Mouse (Mus musculus) kidney, postnatal 25 days (tissue): ENCODE measurements around the gene Pde7b.

ENCODE experiments used
- DNase-seq, 2 experiments: peaks; one replicate each; pipeline ENCODE4 v3.0.0; 2021; ENCODE audit warnings: mixed read lengths in 2 of 2

The Pde7b gene

DNA sequence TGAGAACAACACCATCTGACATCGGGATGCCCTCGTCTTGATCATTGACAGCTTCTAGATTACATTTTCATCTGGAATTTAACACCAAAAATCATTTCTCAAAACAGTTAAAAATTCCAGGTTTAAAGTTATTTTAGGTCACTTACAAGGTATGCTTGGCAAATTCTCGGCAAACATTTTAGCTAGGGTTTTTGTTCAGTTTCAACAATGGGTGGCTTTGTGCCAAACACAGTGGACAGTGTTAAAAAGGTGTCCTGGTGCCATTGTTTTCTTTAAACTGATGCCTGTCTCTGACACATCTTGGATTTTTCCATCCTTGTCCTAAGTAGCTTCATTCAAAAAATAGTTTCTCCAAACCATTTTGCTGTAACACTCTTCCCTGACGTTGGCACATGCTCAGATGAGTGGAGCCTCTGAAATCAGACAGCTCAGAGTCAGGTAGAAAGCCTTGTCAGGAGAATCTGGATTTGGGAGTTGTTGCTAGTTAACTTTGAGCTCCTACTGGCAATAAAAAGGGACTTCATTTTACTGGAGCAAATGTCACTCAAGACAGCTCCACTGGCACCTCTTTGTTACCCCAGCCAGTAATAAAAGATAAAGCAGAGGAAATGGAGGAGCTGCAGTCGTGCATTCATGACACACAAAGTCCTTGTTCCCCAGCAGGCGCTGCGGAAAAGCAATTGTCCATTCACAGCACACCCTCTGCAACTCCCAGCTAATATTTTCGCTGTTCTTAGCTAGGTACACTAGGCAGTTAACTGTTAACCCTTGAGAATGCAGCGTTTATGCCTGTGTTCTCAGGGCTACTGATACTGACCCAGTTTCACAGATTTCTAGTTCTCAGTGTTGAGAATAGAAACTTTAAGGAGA lies 2.0 kb downstream of the Pde7b start:
- DNase-seq = peak in 1 of 2 experiments; percentile 56

DNA sequence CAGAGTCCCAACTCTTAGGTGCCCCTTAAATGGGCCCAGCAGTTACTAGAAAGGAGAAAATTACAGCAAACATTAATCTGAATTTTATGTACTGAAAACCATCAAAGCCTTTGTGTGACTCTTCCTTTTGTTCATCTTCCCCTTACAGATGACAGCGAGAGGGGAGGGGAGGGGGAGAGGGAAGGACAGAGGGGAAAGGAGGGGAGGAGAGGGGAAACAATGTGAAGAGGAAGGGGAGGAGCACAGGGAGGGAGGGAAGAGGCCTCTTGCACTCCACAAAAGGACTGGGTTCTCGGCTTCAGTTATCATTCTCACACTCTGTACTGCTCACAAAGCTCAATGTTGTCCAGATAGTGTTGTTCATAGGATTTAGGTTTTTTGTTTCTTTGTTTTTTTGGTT lies 5.7 kb downstream of the Pde7b start:
- DNase-seq = no peak

DNA sequence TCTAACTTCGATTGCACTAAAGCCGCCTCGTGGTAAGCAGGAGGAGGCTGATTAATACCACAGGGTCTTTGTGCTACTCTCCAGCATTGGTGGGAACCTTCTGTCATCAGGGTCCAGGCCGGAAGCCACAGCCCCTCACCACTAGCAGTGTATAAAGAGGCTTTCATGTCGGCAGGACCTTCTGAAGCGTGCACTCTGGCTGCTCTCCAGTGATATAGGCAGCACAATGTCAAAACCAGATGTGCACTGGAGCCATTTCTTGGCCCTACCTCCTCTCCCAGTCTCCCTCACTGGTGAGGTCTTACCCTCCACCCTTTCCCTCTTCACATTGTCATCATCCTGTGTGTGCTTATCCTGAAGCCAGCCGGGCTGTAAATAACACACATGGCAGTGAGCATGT lies 24.2 kb downstream of the Pde7b start:
- DNase-seq = no peak

DNA sequence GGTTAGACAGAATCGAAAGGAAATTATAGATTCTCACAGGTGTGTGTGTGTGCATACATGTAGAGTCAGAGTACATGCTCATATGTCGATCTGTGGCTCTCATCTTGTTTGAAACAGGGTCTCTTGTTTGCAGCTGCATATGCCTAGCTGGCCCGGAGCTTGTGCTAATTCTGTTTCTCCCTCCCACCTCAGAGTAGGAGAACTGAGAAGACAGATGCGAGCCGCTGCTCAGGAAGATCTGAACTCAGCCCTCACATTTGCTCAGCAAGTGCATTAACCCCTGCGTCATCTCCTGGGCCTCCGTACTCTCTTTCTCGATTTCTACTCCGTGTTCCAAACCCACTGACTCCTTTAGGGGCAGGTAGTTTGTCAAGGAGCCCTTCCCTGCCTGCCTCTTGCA lies 25.0 kb downstream of the Pde7b start:
- no peak for DNase-seq

DNA sequence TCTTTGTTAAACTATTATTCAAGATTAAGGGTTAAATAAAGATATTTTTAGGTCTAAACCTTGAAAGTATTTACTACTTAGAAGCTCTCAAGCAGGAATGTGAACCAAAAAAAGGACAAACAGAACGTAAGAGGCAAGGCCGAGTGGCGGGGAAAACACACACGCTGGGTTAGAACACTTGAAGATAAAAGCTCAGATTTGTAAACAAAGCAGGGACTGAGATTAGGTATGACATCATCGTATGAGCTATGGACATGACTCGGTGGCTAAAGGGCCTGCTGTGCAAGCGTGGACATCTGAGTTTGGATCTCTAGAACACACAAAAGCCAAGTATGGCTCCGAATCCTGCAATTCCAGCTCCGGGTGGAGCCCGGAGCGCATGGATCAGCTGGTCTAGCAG lies 29.2 kb downstream of the Pde7b start:
- DNase-seq = no peak

DNA sequence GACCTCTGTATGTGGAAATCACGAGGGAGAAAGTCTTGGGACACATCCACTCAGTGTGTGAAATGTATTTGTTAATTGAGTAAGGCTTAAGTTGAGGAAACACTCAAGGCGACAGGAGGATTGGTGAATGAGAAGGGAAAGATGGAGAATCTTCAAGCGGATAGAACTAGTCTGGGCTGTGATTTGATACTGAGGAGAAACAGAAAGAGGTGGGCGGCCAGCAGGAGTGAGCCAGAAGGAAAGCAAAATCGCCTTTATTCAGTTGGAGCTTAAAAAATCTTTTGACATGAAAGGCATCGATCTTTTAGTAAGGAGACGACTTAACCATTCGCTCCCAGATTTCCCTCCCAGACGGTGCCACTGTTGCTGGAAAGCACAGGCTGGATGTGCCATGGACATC lies 34.9 kb downstream of the Pde7b start:
- no peak for DNase-seq

DNA sequence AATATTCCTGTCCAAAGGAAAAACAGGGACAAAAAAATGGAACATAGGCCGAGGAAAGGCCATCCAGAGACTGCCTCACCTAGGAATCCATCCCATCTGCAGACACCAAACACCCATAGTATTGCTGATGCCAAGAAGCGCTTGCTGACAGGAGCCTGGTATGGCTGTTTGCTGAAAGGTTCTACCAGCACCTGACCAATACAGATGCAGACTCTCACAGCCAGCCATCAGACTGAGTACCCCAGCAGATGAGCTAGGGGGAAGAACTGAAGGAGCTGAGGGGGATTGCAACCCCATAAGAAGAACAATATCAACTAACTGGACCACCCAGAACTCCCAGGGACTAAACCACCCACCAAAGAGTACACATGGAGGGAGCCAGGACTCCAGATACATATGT lies 40.7 kb downstream of the Pde7b start:
- DNase-seq = no peak

DNA sequence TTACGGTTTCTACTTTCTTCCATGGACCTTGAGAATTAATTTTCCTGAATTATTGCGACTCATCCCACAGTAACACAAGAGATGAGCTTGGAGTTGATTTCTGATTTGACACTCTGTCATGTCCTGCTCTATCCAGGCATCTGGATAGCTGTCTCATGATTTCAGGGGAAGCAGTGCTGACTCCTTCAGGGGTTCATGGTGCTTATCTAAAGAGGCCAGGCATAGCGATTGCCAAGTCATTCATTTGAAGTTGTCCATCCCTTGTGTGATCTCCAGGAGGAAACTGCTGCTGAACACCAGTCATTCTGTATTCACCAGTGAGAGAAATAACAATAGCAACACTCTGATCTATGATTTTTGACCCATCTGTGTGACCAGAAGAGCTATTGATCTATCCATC lies 43.9 kb downstream of the Pde7b start:
- DNase-seq = no peak

DNA sequence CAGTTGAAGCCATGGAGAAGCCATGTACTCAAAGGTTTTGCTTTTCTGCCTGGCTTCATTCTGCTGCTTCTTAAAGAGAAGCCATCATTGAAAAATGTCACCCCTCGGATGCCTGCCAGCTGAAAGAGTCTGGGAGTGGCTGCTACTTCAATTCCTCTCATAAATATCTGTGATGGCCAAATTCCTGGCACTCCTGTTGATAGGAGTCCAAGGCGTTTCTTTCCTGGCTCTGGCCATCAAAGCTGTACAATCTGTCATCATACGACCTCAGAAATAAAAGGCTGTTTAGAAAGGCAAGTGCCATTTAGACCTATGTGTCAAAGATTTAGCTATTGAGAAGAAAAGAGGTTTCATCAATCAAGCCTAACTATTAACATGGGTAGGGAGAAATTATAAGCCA lies 49.6 kb downstream of the Pde7b start:
- DNase-seq = peak; percentile 52 to 59

DNA sequence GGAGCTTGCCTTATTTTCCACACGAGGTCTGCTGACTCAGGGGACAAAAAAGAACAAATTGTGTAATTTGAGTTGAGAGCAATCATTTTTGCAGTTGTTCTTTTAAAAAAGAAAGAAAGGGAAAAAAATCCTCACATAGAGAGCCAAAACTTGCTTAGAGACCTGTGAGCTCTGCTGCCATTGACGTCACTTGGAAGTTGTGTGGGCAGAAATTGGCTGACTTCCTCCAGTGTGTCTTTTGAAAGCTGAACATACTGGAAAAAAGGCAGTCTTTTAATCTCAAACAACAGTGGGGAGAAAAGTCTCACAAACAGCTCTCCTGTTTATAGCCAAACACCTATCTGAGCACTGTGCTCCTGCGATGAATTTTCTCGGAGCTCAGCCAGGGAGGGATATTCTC lies 51.1 kb downstream of the Pde7b start:
- peak in 1 of 2 experiments; percentile 40 for DNase-seq

DNA sequence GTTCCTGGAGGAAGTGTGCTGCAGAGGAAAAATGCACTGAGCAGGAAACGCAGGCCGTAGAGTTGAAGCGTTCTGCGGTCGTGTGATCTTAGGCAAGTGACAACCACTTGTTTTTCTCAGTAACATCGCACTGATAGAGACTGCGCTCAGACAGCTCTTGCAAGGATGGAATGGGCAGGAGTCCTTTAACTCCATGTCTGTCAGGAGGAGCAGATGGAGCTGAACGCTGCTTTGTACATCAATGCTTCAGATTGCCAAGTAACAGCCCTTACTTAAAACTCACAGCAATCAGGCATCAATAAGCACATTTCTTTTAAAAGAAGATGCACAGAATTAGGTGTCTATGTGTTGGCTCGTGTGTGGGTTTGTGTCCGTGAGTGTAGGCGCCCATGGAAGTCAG lies 52.3 kb downstream of the Pde7b start:
- DNase-seq = no peak

DNA sequence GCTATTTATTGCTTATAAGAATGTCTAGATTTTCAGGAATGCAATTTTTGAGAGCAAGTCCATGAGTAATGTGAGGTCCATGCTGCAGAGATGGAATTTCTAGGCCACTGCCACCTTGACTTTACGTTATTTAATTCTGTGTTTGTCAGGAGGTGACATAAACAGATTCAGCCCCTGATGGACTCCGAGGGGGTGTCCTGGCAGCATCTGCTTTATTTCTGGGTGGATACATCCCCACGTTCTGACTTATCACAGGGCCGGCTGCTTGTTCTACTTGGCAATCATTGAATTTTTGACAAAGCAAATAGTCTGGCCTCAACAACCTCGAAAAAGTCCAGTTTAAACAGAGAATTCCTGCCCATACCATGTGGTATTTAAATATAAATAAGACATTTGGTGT lies 53.3 kb downstream of the Pde7b start:
- DNase-seq = no peak

DNA sequence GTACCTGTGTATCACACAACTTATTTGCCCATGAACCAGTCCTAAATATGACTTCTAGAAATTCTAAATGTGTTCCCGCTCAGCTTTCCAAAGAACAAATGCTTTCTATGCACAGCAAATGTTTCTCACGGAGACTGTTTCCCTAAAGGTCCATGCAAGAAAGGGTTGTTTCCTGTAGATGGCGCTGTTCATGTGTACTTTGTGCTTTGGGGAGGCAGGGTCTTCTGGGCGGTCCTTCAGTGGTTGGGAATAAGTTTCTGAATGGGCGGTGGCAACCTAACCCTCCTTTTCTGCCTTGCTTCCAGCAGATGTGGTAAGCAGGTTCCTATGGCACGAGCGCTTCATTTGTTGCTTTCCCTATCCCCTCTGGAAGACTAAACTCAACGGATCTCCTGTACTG lies 54.3 kb downstream of the Pde7b start:
- DNase-seq = no peak

DNA sequence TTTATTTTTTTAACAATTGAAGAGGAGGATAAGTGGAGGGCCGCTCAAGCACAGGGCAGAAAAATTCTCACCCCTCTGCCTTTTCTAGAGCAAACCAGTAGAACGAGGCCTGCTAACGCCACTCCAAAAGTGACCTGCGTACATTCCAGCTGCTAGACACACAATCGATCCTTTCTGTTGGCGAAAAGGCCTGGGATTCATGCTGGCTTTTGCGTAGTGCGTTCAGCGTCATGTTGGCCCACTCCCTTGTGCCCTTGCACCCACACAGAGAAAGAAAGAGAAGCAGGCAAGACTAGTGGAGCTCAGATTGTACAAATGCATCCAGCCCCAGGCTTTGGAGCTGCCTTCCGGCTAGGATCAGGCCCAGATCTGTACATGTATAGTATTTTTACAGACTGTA lies 55.4 kb downstream of the Pde7b start:
- no peak for DNase-seq

DNA sequence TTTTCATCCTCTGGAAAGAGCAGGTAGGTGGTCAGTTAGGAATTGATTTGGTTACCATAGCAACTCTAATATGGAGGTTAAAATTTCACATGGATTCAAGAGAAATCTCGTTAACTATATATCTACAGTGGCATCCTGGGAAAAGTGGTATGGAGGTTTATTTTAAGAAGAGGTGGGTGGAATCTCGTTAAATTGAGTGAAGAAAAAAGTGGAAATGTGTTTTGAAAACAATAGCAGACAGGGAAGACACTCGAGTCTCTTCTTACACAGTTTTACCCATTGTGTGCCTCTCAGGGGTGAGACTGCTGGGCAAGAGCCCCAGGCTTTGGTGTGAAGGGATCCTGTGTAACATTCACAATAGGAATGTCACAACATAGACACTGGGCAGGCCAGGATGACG lies 56.3 kb downstream of the Pde7b start:
- DNase-seq = no peak

DNA sequence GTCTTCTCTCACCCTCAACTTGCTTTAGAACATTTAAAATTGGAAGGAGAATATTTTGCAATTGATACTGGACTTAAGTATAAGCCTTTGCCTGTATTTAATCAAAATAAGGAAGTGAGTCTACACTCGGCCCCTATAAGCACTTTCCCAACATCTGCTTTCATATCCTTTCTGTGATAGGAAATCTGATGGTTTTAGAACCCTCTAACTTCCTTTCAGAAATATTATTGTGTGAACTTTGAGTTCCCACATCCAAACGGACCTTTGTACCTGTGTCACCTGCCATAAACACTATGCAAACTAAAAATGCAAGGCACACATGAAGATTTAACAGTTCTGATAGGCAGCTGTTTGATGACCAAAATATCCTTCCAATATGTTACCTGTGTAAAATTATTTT lies 58.2 kb downstream of the Pde7b start:
- DNase-seq = no peak

DNA sequence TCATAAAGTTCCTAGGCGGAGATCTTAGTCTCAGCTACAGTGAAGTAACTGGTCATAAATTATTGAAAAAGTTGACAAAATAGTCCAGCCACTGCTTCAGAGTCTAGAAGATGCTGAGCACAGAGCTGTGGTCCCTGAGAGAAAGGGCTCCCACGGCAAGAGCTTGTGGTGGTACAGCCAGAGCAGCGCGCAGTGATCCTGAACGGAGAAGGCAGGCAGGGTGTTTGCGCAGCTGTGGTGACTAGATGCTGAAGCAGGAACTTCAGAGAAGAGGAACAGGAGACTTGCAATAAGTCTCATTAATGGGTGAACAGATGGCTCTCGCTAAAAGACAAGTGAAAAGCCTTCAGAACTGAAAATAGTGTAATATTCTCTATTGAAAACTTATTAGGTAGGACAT lies 61.9 kb downstream of the Pde7b start:
- DNase-seq = peak; percentile 44 to 62

DNA sequence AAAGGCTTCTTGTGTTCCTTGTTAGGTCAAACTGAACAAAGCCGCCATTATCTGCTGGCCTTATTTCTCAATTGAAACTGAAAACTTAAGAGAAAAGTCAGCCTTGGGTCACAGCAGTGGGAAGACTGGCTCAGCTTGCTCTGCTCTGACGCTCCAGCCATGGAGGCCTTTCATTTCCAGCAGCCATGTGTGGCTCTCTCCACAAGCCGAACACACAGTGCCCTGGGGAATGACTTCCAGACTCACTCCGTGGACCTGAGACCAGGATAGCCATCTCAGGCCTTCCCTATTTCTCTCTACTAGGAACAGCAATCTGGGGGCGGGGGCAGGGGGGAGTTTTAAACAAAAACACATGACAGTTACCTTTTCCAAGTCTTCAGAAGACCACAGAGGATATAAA lies 63.2 kb downstream of the Pde7b start:
- DNase-seq = no peak

DNA sequence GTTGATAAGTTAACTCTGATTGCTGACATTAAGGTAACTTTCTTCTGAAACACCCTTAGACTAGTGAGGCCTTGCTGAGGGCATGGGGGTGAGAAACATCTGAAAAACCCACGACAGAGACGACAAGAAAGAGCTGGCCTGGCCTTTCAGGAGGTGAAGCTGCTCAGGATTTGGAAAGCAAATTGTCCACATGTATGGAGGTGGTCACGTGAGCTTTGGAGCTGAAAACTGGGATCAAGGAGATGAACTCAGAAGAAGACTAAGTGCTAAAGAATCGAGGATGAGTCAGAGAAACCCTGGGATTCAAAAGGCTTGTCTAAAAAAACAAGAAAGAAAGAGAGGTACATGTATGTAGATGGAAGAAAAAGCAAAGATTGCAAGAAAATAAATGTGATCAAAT lies 65.2 kb downstream of the Pde7b start:
- no peak for DNase-seq

DNA sequence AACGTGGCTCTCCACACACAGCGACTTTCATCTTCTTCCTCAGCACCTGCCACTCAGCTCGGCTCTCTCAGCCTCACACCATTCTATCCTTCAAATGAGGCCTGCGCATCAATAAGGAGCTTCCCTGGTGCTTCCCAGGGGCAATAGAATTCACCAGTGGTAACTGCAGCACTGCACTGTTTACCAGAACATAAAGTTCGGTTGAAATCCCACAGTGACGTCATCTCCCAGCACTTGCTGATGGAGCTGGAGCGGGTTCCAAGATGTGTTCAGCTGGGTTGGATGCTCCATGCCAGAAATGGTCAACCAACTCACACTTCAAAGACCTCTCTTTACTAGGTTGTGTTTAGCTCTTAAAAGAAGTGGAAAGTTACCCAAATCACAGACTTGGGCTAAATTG lies 65.6 kb downstream of the Pde7b start:
- no peak for DNase-seq

DNA sequence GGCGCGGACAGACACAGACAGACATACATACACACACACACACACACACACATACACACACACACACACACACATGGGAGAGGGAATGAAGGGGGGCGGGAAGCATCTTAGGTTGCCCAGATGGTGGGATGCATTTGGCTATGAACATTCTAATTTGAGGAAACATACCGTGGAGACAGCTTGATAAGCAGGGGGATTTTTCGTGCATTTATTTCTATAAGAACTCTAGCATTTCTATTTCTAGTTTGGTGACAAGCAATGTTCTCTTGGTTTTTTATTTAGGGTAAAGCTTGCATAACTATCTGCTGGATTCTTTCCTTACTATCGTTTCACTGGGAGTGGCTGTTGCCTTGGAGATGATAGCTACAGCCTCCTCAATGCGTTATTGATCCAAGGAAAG lies 66.2 kb downstream of the Pde7b start:
- no peak for DNase-seq

DNA sequence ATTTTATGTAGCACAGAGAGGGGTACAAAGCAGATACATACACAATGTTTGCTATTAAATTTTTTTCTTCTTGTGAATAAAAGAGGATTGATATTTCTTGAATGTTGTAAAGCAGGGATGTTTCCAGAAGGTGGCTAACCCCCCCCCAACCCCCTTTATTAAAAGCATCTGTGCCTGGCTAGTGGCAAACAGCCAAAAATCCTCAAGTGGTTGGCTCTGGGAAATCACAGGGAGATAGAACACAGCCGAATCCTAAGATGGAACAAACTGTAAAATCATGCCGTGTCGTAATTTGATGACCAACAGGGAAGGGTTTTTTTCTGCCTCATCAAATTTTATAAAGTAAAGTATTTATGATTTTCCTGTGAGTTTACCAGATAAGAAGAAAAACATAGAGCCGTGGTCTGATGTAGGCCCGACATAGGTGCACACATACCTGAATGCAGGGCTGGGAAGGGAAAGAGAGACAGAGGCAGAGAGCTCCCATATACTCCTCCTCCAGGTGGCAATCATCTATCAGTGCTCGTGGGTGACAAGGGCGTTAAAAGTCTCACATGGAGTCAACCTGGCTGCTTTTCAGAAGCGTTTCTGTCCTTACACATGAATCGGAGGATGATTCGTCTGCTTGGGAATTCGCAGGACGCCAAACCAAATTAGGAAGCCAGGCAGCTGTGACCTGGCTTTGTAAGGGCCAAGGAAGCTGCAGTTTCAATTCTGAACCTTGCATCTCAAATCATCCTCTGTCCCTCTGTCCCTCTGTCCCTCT lies 67.4 kb downstream of the Pde7b start:
- no peak for DNase-seq

DNA sequence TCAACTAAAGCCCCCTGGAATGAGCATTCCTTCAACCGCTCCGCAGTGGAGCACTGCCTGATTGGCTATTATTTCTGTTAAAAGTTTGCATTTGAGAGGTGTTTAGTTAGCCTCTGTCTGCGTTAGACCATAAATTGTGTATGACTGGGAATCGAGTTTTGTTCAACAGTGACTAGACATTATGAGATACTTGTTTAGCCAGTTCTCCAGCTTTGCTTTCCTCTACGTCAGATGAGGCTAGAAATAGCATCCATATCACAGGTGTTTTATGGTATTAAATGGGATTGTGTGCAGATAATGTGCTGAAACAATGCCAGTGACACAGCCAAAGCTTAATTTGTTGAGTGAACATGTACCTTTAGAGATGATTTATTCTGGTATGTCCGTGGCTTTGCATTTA lies 70.3 kb downstream of the Pde7b start:
- no peak for DNase-seq

DNA sequence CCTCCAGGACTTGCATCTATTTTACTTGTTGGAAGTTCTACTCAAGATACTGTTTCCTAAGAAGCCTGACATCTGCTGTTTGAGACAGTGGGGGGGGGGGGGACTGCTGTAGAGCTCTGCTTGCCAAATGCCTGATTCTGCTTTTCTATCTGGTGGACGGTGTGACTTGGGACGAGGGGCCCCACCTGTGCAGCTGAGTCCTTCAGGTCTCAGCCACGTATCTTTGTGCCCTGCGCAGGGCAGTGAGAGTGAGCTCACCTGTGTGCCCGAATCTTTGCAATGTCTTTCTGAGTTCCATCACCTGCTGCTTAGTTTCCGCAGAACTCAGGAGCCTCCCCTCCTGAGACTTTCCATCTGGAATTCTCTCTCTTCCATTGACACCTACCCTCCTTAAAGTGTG lies 70.7 kb downstream of the Pde7b start:
- no peak for DNase-seq

DNA sequence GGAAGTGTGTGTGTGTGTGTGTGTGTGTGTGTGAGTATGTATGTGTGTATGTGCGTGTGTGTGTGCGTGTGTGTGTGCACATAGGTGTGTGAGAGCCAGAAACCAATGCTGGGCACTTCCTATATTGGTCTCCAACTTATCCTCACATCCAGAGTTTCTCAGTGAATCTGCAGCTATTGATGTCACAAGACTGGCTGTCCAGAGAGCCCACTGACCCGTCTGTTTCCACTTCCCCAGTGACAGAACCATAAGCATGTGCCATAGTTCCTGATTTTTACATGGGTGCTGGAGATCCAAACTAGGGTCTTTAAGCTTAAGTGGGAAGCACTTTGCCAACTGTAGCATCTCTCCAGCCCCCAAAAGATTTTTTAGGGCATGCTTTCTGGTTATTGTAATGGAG lies 71.6 kb downstream of the Pde7b start:
- no peak for DNase-seq
